Mouse (Mus musculus): ENCODE measurements at regions not wholly inside any gene's neighbourhood (a gene's known extent, or its start where the extent isn't known, plus 50 kb on each side); places are given as distances from the start of the nearest gene placed in this dataset.

- 66% methylated on average over 5 of the region's 5 CpGs for WGBS
- H3K9me3 ChIP-seq: no peaks in the 10 kb centered on the region
- H3K27ac ChIP-seq (replicated peaks): no peak overlapping the region
- no peak overlapping the region for H3K9ac ChIP-seq (replicated peaks)
- peaks cover 3% of the 10 kb centered on the region for H3K4me1 ChIP-seq
- 0 out of 2 replicates have a peak, but pooled peaks cover 3% of the 10 kb centered on the region for H3K27me3 ChIP-seq
- H3K4me2 ChIP-seq (replicated peaks): no peak overlapping the region
- H3K36me3 ChIP-seq: no peaks in the 10 kb centered on the region
- H3K4me3 ChIP-seq: no peak overlapping the region
- no peak for ATAC-seq (ENCODE audit: low FRiP score, low read depth)
These were observed 266.8 kb downstream of the Tns1 start for GRCm38 (mm10) chr1:73857497-73857896.

DNA sequence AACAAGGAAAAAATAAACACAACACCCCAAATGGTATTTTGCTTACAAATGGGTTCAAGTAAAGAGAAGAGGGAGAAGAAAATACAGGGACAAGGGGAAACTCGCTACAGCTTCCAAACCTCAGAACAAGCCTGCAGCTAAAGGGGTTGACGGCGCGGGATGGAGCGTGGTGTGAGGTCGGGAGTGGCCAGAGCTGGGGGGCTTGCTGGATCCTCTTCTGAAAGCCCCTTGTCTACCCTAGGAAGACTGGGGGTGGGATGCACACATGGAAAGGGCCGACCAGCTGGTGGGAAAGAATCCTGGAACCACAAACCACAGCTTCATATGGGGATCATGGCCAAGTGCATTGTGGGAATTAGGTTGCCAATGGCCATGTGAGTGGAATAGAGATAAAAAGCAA lies 267.4 kb downstream of the Tns1 start:
- no peak overlapping the region for H3K4me2 ChIP-seq (replicated peaks)
- H3K27ac ChIP-seq (replicated peaks): no peak overlapping the region
- no peaks in the 10 kb centered on the region for H3K36me3 ChIP-seq
- no peak overlapping the region for H3K4me3 ChIP-seq
- H3K4me1 ChIP-seq: no peaks in the 10 kb centered on the region; the same call in 1 of the 2 replicates
- no peak overlapping the region for H3K9ac ChIP-seq (replicated peaks)
- no peak for ATAC-seq (ENCODE audit: low FRiP score, low read depth)
- 0 out of 2 replicates have a peak, but pooled peaks cover 3% of the 10 kb centered on the region for H3K27me3 ChIP-seq
- 90% methylated on average over 7 of the region's 7 CpGs for WGBS
- no peaks in the 10 kb centered on the region for H3K9me3 ChIP-seq

DNA sequence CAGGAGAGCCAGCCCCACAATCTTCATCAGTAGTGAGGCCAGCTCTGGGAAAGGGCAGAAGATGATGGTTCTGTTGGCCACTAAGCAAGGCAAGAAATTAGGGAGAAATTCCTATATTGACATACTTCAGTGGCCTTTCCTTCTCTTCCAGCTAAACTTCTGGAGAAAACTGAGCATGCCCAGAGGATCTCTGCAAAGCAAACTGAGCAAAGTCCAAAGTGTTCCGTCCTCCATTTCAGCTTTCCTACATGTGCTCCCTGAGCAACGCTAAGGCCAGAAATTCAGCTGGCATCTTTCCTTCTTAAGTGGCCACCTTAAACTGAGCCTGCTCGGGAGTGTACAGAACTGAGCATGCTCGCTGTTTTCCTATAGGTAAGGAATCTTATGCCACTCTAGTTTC lies 268.9 kb downstream of the Tns1 start:
- 0 out of 2 replicates have a peak, but pooled peaks cover 3% of the 10 kb centered on the region for H3K27me3 ChIP-seq
- no peaks in the 10 kb centered on the region for H3K36me3 ChIP-seq
- no peak overlapping the region for H3K27ac ChIP-seq (replicated peaks)
- no peak for ATAC-seq (ENCODE audit: low FRiP score, low read depth)
- H3K4me1 ChIP-seq: peaks cover 6% of the 10 kb centered on the region
- no peak overlapping the region for H3K9ac ChIP-seq (replicated peaks)
- H3K4me3 ChIP-seq: no peak overlapping the region
- 90% methylated on average over 4 of the region's 4 CpGs for WGBS
- no peak overlapping the region for H3K4me2 ChIP-seq (replicated peaks)
- no peaks in the 10 kb centered on the region for H3K9me3 ChIP-seq

GRCm38 (mm10) chr1:73853851-73854250 lies 270.4 kb downstream of the Tns1 start:
- no peak for ATAC-seq (ENCODE audit: low FRiP score, low read depth)
- WGBS: 55% methylated on average over 11 of the region's 11 CpGs

DNA sequence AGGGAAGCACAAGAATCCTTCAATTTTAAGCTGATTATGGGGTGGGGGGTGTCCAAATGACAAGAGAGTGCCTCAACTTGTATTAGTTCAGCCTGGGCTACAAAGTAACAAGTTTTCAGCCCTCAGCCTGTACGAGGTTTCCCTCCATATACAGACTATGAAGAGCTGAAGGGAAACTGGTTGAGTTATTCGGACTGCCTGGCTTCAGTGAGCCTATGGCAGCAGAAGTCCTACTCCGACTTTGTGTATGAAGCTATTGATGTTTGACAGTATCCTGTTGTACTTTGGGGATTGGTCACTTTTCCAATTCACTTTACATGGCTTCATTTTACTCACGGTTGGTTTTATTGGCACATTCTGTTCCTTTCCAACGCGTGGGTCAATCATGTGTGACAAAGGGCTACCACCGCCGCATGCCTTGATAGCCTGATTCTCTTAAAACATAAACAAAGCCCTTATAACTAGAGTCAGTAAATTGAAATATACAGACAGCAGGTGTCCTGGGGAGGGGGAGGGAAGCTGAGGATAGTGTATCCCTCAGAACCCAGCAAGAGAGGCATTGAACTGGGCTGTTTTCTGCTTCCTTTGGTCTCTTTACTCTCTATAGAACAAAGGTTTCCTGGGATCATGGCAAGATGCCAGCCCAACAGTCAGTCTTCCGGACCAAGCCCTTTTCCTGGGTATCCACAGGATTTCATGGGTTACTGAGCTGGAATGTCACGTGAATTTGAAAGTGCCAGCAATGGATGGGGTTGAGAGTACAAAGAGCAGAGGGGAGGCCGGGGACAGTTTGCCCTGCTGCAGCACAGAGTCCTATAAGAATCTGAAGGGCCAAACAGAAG lies 273.9 kb downstream of the Tns1 start:
- 46% methylated on average over 11 of the region's 11 CpGs for WGBS
- Histone ChIP-seq H3K36me3 (no peaks in the 10 kb centered on the region), H3K9ac (replicated peaks) (no peak overlapping the region), H3K27ac (replicated peaks) (peak overlapping the region; percentile 49), H3K4me1 (peaks cover 12% of the 10 kb centered on the region), H3K9me3 (no peaks in the 10 kb centered on the region), H3K4me2 (replicated peaks) (no peak overlapping the region), H3K4me3 (no peak overlapping the region), H3K27me3 (0 out of 2 replicates have a peak, but pooled peaks cover 3% of the 10 kb centered on the region)
- peak; percentile 84 for ATAC-seq (ENCODE audit: low FRiP score, low read depth)

More at GRCm38 (mm10) chr1:73853851-73854250, 270.4 kb downstream of the Tns1 start:
- Histone ChIP-seq H3K4me2 (replicated peaks) (no peak overlapping the region), H3K36me3 (no peaks in the 10 kb centered on the region), H3K27ac (replicated peaks) (no peak overlapping the region), H3K9me3 (no peaks in the 10 kb centered on the region), H3K9ac (replicated peaks) (no peak overlapping the region), H3K27me3 (0 out of 2 replicates have a peak, but pooled peaks cover 3% of the 10 kb centered on the region), H3K4me3 (no peak overlapping the region), H3K4me1 (peaks cover 12% of the 10 kb centered on the region)

GRCm38 (mm10) chr1:73848370-73848769 lies 275.9 kb downstream of the Tns1 start:
- no peak for ATAC-seq (ENCODE audit: low FRiP score, low read depth)
- no peaks in the 10 kb centered on the region for H3K27me3 ChIP-seq
- H3K9ac ChIP-seq (replicated peaks): no peak overlapping the region
- 84% methylated on average over 3 of the region's 3 CpGs for WGBS
- H3K27ac ChIP-seq (replicated peaks): no peak overlapping the region
- H3K4me3 ChIP-seq: no peak overlapping the region
- H3K36me3 ChIP-seq: no peaks in the 10 kb centered on the region
- no peak overlapping the region for H3K4me2 ChIP-seq (replicated peaks)
- no peaks in the 10 kb centered on the region for H3K9me3 ChIP-seq
- peaks cover 12% of the 10 kb centered on the region for H3K4me1 ChIP-seq

DNA sequence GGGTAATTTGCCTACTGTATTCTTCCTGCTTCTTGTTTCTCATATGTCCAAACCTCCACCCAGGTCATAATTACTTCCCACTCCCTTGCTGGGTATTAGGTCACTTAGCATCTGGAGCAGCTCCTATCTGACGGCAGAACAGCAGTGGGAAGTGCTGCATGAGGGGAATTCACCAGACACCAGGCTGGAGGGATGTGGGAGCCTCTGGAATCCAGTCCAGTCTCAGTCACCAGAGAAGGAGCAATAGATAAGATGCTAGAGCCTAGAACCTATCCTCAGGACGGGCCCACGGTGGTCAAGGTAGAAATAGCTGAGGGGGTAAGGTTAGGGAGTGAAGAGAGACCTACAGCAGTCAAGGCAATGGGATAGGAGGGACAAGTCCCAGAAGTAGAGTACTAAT lies 277.1 kb downstream of the Tns1 start:
- Histone ChIP-seq H3K9me3 (no peaks in the 10 kb centered on the region), H3K4me1 (peaks cover 12% of the 10 kb centered on the region), H3K4me2 (replicated peaks) (no peak overlapping the region), H3K36me3 (no peaks in the 10 kb centered on the region), H3K27me3 (no peaks in the 10 kb centered on the region), H3K4me3 (no peak overlapping the region), H3K27ac (replicated peaks) (no peak overlapping the region), H3K9ac (replicated peaks) (no peak overlapping the region)
- no peak for ATAC-seq (ENCODE audit: low FRiP score, low read depth)
- 81% methylated on average over 3 of the region's 3 CpGs for WGBS

DNA sequence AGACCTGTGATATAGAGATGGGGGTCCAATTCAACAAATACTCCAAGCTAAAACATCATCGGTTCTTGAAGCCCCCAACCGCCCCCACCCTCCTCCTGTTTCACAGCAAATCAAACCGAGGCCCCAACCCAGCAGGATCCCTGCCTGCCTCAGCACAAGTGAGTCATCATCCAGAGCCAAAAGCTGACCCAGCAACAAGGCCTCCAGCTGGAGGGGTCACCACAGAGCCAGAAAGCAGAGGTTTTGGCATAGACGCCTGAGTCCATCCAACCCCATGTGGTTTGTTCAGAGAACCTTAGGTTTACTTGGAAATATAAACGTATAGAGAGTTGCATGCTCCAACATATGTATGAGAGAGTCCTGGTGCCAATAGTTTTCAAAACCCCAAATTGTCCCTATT lies 279.1 kb downstream of the Tns1 start:
- Histone ChIP-seq H3K4me2 (replicated peaks) (no peak overlapping the region), H3K9me3 (no peaks in the 10 kb centered on the region), H3K9ac (replicated peaks) (no peak overlapping the region), H3K4me1 (peaks cover 4% of the 10 kb centered on the region), H3K4me3 (no peak overlapping the region), H3K27ac (replicated peaks) (no peak overlapping the region), H3K36me3 (no peaks in the 10 kb centered on the region), H3K27me3 (peaks cover 3% of the 10 kb centered on the region; the same call in 1 of the 2 replicates)
- WGBS: 77% methylated on average over 5 of the region's 5 CpGs
- ATAC-seq (ENCODE audit: low FRiP score, low read depth): no peak

DNA sequence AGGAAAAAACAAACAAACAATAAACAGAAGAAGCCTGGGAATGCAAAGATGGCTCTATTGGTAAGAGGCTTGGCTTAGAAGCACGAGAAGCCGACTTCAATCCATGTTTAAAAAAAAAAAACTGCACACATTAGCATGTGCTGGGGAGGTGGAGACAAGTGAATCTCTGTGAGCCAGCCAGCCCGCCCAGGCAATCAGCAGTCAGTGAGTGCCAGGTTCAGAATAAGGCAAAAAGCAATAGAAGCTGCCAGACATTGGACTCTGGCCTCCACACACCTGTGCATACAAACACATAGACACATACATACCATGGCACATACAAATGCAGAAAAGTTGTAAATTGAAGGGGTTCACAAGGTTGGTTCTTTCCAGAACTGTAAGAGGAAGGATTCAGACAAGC lies 279.7 kb downstream of the Tns1 start:
- Histone ChIP-seq H3K36me3 (no peaks in the 10 kb centered on the region), H3K4me2 (replicated peaks) (no peak overlapping the region), H3K27me3 (peaks cover 3% of the 10 kb centered on the region; the same call in 1 of the 2 replicates), H3K4me1 (no peaks in the 10 kb centered on the region), H3K4me3 (no peak overlapping the region), H3K9me3 (no peaks in the 10 kb centered on the region), H3K27ac (replicated peaks) (no peak overlapping the region), H3K9ac (replicated peaks) (no peak overlapping the region)
- WGBS: 76% methylated on average over 3 of the region's 3 CpGs
- ATAC-seq (ENCODE audit: low FRiP score, low read depth): no peak

DNA sequence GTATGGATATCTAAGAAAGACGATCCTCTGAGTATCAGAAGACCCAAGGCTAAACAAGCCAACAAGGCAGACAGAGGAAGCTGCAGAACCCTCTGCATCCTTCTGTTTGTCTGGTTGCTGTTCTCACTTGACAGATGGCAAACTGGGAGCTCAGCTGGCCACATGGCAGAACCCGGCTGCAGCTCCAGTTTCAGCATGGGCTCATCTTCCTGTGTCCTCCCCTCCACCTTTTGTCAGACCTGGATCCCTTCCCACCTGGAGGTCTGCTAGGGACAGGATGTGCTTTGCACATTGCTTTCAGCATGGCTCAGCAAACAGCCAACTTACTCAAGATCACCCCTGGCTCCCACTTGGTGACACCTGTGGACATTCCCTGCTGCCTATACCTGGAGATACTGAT lies 284.9 kb downstream of the Tns1 start:
- H3K27ac ChIP-seq (replicated peaks): no peak overlapping the region
- H3K4me2 ChIP-seq (replicated peaks): no peak overlapping the region
- WGBS: 81% methylated on average over 2 of the region's 2 CpGs
- H3K27me3 ChIP-seq: peaks cover 6% of the 10 kb centered on the region
- H3K4me1 ChIP-seq: no peaks in the 10 kb centered on the region
- no peak overlapping the region for H3K9ac ChIP-seq (replicated peaks)
- ATAC-seq (ENCODE audit: low FRiP score, low read depth): no peak
- H3K36me3 ChIP-seq: no peaks in the 10 kb centered on the region
- H3K9me3 ChIP-seq: no peaks in the 10 kb centered on the region
- no peak overlapping the region for H3K4me3 ChIP-seq

- no peak for ATAC-seq (ENCODE audit: low FRiP score, low read depth)
- Histone ChIP-seq H3K4me3 (no peak overlapping the region), H3K4me1 (no peaks in the 10 kb centered on the region), H3K4me2 (replicated peaks) (no peak overlapping the region), H3K9me3 (no peaks in the 10 kb centered on the region), H3K27me3 (peaks cover 6% of the 10 kb centered on the region), H3K36me3 (no peaks in the 10 kb centered on the region), H3K9ac (replicated peaks) (no peak overlapping the region), H3K27ac (replicated peaks) (no peak overlapping the region)
These were observed 287.6 kb downstream of the Tns1 start for GRCm38 (mm10) chr1:73836680-73837079.

- Histone ChIP-seq H3K4me2 (replicated peaks) (no peak overlapping the region), H3K9me3 (no peaks in the 10 kb centered on the region), H3K36me3 (no peaks in the 10 kb centered on the region), H3K27me3 (peaks cover 3% of the 10 kb centered on the region; the same call in 1 of the 2 replicates), H3K4me1 (0 out of 2 replicates have a peak, but pooled peaks cover 6% of the 10 kb centered on the region), H3K9ac (replicated peaks) (no peak overlapping the region), H3K4me3 (no peak overlapping the region), H3K27ac (replicated peaks) (no peak overlapping the region)
- no peak for ATAC-seq (ENCODE audit: low FRiP score, low read depth)
- 94% methylated on average over 1 of the region's 1 CpGs for WGBS
These were observed 289.7 kb downstream of the Tns1 start for GRCm38 (mm10) chr1:73834566-73834965.
